Mouse (Mus musculus): ENCODE measurements around the gene Frmd4b. TPM values are rescaled to one million over a fixed set of nuclear protein-coding genes. Genes with fewer than 3 reads are reported as not detected.
A peak's percentile ranks its signal among the peaks of the same experiment; 100 is the strongest.

Frmd4b gene
- total RNA-seq, 2 experiments from 2014 or later = 26.3 to 33.5 TPM

DNA sequence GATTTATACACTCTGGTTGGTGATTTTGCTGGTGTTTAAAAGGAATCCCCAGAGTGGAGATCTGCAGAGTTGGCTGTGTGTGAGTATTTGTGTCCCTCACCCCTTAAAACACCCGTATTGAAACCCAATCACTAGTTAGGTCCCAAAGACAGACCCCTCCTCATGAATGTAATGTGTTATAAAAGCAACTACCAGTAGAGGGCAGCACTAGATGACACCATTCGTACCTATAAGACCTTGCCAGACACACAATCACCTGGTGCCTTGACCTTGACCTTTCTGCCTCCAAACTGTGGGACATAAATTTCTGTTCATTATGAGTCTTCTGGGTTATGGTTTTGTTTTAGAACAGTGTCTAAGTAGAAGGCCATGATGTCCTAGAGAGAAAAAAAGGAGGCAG is 96.8 kb downstream of the Frmd4b start:
- DNase-seq = no peak

DNA sequence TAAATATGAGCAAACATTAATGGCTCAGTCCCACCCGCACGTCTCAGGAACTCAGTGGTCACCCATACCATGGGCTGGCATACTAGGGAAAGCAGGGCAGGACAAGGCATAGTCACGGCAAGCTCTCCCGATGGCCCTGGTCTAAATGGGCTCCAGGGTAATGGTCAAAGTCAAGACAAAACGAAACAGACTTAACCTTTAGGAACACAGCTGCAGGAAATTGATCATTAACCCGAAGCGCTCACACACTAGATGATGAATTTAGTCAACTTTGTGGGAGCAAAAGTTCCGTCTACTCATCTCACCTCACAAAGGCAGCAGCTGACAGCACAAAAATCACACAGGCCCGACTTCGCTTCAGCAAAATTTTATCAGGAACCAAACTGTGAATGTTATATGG is 97.8 kb downstream of the Frmd4b start:
- no peak for DNase-seq

DNA sequence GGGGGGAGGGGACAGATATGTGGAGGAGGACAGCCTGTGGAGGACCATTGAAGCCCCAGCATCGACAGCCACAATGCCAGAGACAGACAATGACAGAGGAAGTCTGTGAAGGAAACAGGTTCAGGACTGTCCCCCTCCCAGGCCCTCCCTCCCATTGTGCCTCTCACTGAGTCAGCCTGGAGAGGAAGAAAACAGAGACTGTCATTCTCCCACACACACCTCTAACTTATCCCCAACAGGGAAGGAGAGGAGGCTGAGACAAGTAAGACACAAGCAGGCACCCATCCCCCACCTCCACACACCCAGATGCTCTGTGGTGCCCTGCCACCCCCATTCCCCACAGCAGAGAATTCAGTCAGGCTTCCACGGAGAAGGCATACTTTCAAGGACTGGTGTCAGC is 98.9 kb downstream of the Frmd4b start:
- peak; percentile 18 to 26 for DNase-seq

DNA sequence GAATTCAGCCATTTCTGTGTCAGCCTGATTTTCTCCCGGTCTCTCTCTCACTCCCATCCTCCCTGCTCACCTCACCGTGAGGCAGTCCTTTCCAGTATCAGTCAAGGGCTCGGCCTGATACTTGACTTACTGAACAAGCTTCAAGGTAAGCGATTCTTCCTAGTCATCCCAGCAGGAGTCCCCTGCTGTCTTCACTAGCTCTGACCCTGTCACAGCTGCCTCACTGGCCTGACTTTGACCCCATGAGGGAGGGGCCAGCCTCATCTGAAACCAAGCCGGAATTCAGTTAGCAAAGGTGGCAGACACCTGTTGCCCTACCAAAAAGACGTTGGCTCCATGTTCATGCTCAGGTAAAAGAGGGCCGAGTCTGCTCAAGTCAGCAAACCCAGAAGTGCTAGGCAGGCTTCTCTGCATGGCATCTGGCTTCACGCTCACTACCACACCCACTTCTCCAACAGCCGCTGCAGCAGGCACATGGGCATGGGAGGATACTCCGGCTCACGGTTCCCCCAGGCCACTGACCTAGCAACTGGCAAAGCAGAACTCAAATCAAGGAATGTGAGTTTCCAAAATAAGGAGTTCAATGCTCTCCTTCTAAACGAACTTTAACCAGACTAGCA is 99.6 kb downstream of the Frmd4b start:
- DNase-seq = no peak

DNA sequence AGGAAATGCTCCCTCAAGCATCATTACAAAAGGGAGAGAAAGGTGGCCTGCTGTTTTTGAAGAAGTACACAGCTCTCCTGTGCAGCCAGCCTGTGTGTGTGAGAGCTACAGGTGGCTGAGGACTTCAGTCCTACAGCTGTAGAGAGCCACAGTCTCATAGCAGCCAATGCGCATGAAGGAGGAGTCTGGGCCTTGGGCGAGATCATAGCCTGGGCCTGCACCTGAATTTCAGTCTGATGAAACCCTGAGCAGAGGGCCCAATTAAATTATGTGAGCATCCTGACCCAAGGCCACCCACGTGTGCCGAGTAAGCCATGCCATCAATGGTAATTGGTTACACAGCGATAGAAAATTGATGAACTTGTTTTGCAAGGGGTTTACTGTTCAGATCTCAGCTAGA is 100.4 kb downstream of the Frmd4b start:
- no peak for DNase-seq

DNA sequence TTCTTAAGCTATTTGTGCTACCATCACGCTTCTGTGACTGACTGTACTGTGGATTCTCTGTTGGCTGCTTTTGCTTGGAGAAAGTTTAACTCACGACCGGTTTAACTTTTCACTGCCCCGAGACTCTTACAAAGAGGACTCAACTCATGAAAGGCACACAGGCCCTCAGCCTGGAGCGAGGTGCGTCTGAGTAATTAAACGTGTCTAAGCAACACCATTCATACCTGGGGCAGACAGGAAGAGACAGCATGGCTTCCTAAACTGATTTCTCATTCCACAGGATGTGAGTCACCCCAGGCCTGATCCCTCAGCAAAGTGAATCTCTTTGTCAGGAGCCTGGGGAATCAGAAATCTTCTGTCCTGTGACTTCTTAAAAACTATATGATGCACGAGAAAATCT is 106.6 kb downstream of the Frmd4b start:
- DNase-seq = no peak

DNA sequence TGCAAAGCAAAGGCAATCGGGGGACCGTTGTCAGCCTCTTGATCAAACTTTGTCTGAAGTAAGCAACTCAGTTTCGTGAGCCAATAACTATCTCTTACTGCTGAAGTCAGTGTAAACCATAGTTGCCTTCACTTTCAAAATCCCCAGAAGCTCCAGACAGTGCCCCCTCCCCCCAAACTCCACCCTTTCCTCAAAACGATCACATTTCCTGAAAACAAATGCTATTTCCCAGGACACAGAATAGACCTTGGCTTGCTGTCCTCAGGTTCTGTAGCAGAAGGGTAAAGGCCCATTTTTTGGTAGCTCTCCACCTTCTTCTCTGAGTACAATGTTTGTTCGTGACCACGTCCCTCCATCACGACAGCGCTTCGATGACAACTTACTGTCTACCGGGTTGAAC is 107.9 kb downstream of the Frmd4b start:
- no peak for DNase-seq

DNA sequence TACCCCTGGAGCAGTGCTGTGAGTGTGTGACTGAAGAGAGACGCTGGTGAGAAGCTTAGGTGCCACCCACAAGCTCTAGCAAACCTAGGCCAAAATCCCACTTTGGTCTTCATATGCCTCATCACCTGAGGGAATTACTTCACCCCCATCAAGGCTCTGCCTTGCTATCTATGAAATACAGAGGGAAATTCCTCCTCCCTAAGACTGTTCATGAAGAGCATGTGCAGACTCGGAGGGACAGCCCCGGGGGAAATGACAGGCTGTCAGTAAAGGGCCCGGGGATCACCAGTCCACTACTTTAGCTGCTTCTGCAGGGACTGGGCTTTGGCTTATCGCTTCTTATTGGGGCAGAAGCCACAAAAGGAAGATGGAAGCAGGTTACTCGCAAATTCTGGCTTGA is 108.9 kb downstream of the Frmd4b start:
- no peak for DNase-seq

DNA sequence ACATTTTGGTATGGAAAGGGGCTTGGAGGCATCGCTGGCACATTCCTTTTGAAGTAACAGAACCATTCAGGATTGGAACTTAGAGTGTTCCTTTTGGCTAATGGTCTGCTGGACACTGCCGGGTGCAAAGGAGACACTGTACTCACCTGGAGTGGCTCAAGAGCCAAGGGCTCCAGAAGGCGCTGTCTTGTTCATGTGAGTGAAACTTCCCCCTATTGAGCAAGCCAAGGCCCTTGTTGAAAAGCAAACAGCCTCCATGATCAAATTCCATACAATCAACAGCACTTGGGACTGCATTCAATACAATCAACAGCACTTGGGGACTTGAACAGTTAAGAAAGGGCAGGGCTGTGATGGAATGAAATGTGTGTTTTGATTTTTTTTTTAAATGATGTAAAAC is 109.4 kb downstream of the Frmd4b start:
- DNase-seq = no peak

DNA sequence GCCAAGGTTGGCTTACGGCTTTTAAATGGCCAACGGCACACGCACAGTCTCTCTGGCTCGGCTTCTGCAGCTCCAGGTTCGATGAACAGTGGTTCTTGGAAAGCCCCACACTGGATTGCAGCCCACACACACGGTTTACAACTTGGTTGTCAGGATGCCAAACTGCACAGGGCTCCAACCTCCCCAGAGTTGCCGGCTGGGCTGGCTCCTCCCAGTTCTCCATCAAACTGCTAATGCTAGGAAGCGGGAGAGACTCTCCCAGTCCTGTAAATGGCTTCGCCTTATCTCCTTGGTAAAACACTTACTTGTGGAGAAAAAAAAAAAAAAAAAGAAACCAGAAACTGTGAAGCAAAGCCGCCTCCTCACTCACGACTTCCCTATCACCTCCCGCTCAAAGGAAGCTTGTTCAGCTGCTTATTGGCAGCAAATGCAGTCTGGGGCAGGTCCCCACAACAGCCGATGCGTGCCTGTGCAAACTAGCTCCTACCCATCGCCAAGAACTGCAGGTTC is 111.1 kb downstream of the Frmd4b start:
- peak; percentile 69 to 73 for DNase-seq

DNA sequence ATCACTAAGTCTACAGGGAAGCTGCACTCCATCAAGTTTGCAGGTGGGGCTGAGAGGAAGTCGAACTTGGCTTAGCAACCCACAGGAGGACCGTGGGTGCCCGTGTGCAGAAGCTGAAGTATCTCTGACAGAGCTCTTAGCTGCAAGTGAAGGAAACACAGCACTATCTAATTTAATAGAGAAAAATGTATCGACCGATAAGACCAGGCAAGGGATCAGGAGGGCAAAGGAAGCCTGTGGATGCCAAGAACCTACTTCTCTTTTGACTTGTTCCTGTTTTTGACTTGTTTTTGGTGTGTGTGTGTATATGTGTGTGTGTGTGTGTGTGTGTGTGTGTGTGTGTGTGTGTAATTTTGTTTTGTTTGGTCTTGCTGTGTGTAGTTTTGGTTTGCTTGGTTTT is 112.7 kb downstream of the Frmd4b start:
- DNase-seq = no peak

DNA sequence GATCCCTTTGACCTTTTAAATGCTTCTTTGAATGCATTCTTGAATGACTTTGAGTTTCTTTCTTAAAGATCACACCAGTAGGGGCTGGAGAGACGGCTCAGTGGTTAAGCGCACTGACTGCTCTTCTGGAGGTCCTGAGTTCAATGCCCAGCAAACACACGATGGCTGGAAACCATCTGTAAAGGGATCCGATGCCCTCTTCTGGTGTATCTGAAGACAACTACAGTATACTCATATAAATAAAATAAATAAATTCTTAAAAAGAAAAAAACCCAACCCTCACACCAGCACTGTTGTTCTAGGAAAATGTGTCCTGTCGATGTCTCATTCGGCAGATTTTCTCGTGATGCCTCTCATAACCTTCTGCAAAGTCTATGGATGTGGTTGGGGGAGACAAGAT is 116.3 kb downstream of the Frmd4b start:
- DNase-seq = no peak

DNA sequence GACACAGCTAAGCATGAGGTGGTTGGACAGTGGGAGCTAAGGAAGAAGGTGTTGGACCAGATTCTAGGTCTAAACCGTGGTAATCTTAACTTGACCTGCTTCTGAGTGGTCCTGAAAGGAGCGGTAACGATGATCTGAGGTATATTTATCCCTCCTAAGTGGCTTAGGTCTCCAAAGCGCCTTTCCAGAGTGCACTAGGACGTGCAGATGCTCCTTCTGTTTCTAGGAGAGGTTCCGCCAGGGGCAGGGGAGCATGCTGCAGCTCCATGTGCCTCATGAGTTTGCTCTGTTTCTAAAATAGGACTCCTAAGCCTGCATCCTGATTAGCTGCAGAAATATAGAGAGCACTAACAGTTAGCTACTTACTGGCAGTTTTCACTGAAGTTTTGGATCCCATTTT is 117.1 kb downstream of the Frmd4b start:
- no peak for DNase-seq

DNA sequence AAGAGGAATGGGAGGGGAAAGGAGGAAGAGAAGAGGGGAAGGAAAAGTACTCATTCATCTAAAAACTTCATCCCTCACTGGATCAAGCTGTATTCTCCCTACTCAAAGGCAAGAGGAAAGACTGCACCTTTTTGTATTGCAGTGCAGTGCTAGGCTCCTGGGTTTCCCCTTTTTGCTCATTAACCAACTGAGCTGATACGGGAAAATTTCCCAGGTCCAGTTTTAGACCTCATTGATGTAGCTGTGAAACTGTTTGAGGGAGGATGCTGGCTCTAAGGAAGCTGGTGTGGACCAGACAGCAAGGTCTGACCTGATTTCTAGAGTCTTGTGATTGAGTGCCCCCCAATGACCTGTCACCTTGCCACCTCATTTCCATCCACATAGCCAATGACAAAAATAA is 121.3 kb downstream of the Frmd4b start:
- DNase-seq = no peak

DNA sequence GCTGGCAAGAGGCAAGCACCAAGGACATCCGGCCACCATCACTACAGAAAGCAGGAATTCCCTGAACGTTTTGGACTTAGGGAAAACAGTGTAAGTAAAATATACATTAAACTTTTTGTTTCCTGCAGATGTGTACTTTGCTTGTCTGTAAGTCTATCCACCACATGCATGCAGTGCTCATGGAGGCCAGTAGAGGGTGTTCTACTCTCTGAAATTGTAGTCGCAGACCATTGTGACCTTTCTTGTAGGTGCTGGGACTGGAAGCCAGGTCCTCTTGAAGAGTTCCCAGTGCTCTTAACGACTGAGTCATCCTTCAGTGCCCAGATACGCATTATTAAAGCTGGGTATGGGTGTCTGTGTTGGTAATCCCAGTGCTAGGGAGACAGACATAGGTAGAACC is 126.3 kb downstream of the Frmd4b start:
- no peak for DNase-seq

DNA sequence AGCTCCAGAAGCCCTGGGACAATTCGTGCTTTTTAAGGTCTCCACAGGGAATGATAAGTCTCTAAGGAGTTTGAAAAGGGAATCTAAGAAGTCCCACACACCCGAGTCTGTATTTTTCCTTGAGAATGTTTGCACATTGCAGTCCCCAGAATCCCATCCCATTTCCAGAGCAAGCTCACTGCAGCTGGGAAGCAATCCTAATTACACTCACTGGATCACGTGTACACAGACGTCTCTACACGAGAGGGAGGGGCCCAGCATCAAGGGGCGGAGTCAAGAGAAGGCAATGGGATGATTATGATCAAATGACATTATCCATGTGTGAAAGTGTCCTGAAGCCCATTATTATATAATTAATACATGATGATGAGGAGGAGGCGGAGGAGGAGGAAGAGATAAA is 128.5 kb downstream of the Frmd4b start:
- DNase-seq = no peak

DNA sequence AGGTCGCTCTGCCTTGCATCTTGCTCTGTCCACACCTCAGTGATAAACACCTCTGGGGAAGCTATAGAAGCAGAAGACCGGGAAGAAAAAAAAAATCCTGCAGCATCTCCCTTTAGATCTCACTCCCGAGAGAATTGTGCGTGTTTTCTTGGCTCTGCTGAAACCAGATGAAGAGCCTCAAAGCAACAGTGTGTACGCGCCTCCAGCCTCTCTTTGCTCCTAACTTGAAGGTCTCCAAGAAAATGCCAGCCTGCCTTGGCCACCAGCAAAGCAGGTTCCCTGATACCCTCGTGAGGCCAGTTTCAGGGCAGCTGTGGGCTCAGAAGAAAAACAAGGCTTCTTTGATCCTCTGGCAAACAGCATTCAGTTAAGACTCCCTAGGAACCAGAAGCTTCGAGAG is 129.1 kb downstream of the Frmd4b start:
- no peak for DNase-seq

DNA sequence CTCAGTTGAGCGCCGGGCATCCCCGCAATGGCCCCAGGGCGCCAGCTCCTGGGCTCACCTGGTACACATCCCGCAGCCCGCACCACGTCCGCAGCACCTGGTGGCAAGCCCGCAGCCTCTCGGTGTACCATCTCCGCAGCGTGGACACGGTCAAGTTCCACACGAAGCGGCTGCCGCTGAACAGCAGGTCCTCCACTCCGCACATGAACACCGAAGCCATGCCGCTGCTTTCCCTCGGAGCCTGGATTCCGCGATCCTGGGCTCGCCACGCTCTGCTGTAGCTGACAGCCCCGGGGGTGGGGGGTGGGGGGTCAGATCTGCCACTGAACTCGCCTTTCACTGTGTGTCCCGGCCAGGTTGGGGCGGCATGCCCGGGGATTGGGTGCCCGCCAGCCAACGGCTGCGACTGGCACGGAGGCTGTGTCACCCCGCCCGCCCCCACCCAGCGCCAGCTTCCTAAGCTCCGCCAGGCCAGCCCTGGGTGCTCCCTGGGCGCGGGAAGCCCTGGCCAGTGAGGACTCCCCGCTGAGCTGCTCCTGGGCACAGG is 129.7 kb downstream of the Frmd4b start:
- peak; percentile 60 to 71 for DNase-seq

DNA sequence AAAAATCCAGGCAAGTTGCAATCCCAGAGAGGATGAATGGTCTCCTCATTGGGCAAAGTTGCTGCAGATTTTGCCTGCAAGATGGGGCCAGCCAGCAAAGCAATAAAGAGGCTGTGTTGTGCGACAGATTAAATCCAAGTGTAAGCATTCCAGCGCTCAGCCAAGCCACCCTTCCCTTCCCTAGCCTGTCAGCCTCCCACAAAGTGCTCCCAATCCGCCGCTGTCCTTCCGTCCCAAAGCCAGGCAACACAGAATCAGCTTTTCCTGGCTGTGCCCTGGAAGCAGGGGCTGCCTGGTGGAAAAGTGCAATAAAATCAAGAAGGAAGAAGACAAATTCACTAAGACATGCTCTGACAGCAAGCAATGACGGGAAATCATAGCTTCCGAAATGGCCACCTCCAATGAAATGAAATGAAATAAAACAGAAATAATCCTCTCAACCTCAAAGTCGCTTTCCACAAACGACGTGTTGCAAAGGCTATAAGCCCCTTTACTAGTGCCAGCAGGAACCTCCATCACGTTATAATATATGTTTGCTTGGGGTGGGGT is 130.5 kb downstream of the Frmd4b start:
- DNase-seq = no peak

DNA sequence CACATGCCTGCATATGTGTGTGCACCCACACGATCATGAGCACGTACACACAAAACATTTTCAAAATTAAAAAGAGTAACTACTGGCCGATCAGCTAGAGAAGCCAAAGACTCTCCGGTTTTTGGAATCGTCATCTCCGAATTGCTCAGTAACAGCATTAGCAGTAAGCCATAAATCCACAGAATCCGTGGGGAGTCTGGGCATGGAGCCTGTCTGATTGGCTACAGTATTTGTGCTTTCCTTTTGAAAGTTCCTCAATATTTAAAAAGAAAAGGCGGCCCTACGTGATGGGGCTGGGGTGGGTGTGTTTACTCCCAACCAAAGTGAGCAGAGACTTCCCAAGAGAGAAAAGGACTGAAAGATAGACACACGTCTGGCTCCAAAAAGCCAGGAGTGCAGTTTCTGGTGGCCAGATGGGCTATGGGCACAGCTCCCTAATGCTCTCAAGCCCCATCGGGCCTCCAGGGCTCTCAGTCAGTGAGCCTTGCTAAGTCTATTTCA is 131.4 kb downstream of the Frmd4b start:
- DNase-seq = no peak

DNA sequence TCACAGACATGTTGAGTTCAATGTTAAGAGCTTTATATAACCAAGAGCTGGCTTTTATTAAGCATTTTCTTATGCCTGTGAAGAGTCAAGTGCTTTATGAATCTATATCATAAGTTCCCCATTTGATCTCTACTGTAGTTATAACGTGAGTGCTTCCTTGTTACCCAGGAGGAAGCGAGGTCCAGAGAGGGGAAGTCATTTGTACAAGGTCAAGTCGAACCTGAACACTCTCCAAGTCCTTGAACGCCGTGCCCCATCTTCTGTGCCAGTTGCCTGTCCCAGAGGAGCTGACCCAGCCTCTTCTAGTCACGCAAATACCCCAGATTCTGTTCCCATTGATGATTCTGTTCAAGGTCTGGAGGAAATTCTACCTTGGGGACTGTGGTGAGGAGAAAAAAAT is 135.4 kb downstream of the Frmd4b start:
- DNase-seq = no peak

DNA sequence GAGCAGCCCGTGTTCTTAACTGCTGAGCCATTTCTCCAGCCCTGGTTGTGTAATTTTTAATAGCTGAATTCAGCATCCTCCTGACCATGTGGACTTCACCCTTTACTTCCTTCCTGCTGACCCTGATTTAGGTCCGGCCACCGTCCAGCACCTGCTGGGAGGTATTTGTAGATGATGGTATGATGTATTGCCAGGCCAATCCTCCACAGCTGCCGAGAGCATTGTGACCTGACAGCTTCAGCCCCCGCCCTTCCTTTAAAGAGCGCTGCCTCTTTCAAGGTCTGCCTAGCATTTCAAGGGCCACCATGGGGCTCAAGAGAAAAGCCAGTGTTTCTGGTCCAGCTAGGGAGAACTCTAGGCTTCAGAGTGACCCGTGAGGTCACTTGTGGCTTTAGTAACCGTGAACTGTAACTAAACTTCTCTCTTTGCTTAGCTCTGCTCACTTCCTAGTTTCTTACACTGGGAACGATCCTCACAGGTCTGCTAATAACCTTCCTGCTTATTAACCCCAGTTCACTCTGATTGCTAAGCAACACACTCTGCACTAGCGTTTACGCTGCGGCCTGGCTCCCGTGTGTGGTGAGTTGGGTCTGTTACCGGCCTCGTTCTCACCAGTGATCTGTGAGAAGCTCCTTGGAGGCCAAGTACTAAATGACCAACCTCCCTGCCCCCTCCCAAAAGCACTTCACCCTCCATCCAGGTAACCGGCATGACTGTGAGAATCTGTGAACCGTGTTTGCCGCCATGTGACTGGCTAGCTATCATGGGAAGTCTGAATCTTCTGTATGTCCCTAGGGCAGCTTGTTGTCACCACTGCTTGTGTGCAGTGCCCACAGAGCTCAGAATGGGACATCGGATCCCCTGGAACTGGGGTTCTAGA is 138.1 kb downstream of the Frmd4b start:
- no peak for DNase-seq

DNA sequence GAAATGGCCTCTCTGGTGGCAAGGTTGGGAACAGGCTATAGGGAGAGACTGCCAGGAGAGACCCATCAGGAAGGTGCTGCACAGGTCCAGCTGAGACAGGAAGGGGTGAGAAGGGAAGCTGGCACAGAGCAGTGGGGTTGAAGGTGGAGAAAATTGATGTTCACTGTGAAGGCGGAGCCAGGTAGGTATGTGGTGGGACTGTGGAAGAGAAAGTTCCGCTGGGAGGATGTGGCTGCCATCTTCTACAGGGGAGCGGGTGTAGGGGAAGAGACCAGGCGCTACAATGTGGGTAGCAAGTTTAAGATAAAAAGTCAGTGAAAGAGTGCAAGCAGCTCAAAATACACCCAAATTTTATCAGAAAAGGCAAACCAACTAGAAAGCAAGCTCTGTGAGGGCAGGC is 143.7 kb downstream of the Frmd4b start:
- no peak for DNase-seq

All from layer of hippocampus, postnatal 36 days (tissue).